Mouse (Mus musculus) c-Kit-positive CD71-positive TER-119-negative erythroid progenitor cells, embryonic 14.5 days (primary cell): ENCODE data around the gene Zfp871.
"Not testable (repeated sequence)": the region's sequence is repeated elsewhere in the genome, so short reads cannot be mapped to it uniquely, and the experiment has no call there.

ENCODE experiments used
- DNase-seq: peaks from one replicate; pipeline ENCODE4 v3.0.0-alpha.2; 2013; ENCODE audit warnings: low read depth

Zfp871 gene

DNA sequence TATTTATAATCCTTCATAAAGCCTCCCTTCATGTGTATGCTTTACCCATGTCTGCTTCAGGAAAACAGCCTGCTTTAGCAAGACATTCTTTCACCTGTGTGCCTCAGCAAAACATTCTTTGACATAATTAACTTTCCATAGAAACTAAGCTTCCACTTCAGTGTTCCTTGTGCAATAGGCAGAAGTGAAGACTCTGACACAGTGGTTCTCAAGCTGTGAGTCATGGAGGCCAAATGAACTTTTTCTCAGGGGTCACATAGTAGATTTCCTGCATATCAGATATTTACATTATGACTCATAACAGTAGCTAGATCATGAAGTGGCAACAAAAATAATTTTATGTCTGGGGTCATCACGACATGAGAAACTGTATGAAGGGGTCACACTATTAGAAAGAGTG lies 49.7 kb downstream of the Zfp871 start:
- no peak for DNase-seq

- DNase-seq: no peak
Measured at GRCm38 (mm10) chr17:32729029-32729428, 59.1 kb downstream of the Zfp871 start.

DNA sequence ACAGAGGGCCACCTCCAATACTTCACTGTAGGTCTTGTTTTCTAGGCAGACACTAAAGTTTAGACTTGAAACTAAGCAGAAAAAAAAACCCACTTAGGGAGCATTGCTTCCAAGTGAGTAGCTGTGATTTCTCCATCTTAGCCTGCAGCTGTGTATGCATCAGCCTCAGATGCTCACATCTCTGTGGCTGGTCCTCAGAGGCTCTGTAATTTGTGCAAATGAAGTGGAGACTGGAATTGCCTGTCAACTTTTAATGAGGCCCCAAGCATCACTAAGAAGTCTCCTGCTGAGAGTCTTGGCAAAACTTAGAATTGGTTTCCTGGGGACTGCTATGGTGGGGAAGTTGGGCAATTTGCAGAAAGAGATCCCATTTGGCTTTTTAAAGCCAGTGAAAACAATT lies 61.7 kb downstream of the Zfp871 start:
- DNase-seq: not testable (repeated sequence)

- DNase-seq: no peak
Measured at GRCm38 (mm10) chr17:32722771-32723170, 65.3 kb downstream of the Zfp871 start.

DNA sequence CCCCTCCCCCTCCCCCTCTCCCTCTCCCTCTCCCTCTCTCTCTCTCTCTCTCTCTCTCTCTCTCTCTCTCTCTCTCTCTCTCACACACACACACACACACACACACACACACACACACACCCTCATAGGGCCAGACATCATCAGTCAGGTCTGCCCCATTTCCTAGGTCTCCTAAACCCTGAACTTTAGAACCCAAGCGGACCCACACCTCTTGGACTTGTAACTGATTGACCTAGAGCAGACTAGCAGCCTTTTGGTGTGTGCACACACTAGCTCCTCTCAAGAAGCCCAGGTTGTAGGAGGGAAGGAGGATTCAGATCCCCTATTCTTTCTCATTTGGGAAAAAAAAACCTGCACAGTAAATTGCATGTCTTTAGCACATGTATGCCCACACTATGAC lies 65.9 kb downstream of the Zfp871 start:
- DNase-seq: not testable (repeated sequence)
